Mouse (Mus musculus) stomach, postnatal 0 days (tissue): ENCODE measurements at regions not wholly inside any gene's neighbourhood (a gene's known extent, or its start where the extent isn't known, plus 50 kb on each side); places are given as distances from the start of the nearest gene placed in this dataset.

Source experiments
- ATAC-seq: fragments of 200-750 bp; cut with Nextera tagmentation; 2 replicates; pipeline ENCODE4 v1.8.0; 2017; ENCODE audit not compliant: low FRiP score, low TSS enrichment
- DNase-seq: peaks from one replicate; pipeline ENCODE4 v3.0.0-alpha.2; 2016; ENCODE audit warnings: low spot score
- H3K27ac ChIP-seq: fragments of 300-500 bp; sonication (generic); replicated peaks from 2 replicates; pipeline ENCODE4 v1.5.1; 2014; ENCODE audit warnings: mild to moderate bottlenecking, control low read depth
- H3K27me3 ChIP-seq: fragments of 300-500 bp; sonication (generic); 2 replicates; pipeline ENCODE4 v1.6.1; 2014; ENCODE audit warnings: low read length; ENCODE audit not compliant: control insufficient read depth, insufficient read depth
- H3K36me3 ChIP-seq: fragments of 300-500 bp; sonication (generic); 2 replicates; pipeline ENCODE4 v1.6.1; 2014; ENCODE audit warnings: low read length, mixed read lengths; ENCODE audit not compliant: control insufficient read depth, insufficient read depth
- H3K4me1 ChIP-seq: fragments of 300-500 bp; sonication (generic); replicated peaks from 2 replicates; pipeline ENCODE4 v1.6.1; 2014; ENCODE audit warnings: antibody characterized with exemption; ENCODE audit not compliant: control insufficient read depth, insufficient read depth
- H3K4me2 ChIP-seq: fragments of 300-500 bp; sonication (generic); replicated peaks from 2 replicates; pipeline ENCODE4 v1.6.1; 2014; ENCODE audit warnings: low read depth, mild to moderate bottlenecking, control low read depth, moderate library complexity
- H3K4me3 ChIP-seq: fragments of 300-500 bp; sonication (generic); 2 replicates; pipeline ENCODE4 v1.5.1; 2014; ENCODE audit warnings: low read depth, low read length, control low read depth
- H3K9ac ChIP-seq: fragments of 300-500 bp; sonication (generic); 2 replicates; pipeline ENCODE4 v1.6.1; 2014; ENCODE audit warnings: mild to moderate bottlenecking, low read length, control low read depth, mixed read lengths
- H3K9me3 ChIP-seq: fragments of 300-500 bp; sonication (generic); 2 replicates; pipeline ENCODE4 v1.6.1; 2016; ENCODE audit warnings: low read length; ENCODE audit not compliant: control insufficient read depth
- CTCF ChIP-seq: IDR thresholded peaks from 2 replicates; pipeline ENCODE4 v1.5.1; 2016; ENCODE audit warnings: antibody characterized with exemption, low read depth, mild to moderate bottlenecking, moderate library complexity
- EP300 ChIP-seq: optimal IDR thresholded peaks from 2 replicates; pipeline ENCODE3; 2016; ENCODE audit warnings: antibody characterized with exemption
- WGBS: fragments of 180-500 bp; shearing (Covaris S2); extraction: QIAGEN DNeasy Blood & Tissue Kit; methylation state at CpG from one replicate; pipeline ENCODE4 v1.1.7; 2014; 5-methylcytosine and 5-hydroxymethylcytosine counted together

- Histone ChIP-seq H3K27me3 (no peaks in the 10 kb centered on the region), H3K9ac (no peak overlapping the region), H3K4me2 (no peak overlapping the region), H3K4me1 (no peaks in the 10 kb centered on the region), H3K36me3 (no peaks in the 10 kb centered on the region), H3K9me3 (no peaks in the 10 kb centered on the region), H3K27ac (no peak overlapping the region), H3K4me3 (no peak overlapping the region)
- ATAC-seq (no peak), DNase-seq (no peak)
- TF ChIP-seq EP300 (no peak), CTCF (no peak)
- WGBS: 65% methylated on average over 1 of the region's 1 CpGs
These were observed 59.0 kb upstream of the Fam78b start for GRCm38 (mm10) chr1:166942201-166942600.

- H3K27me3 ChIP-seq: no peaks in the 10 kb centered on the region
- TF ChIP-seq EP300 (no peak), CTCF (no peak)
- no peak overlapping the region for H3K4me2 ChIP-seq
- H3K36me3 ChIP-seq: no peaks in the 10 kb centered on the region
- H3K9ac ChIP-seq: no peak overlapping the region
- no peak overlapping the region for H3K27ac ChIP-seq
- H3K9me3 ChIP-seq: no peaks in the 10 kb centered on the region
- H3K4me1 ChIP-seq: no peaks in the 10 kb centered on the region
- DNase-seq (no peak), ATAC-seq (no peak)
- WGBS: 66% methylated on average over 7 of the region's 7 CpGs
- no peak overlapping the region for H3K4me3 ChIP-seq
These were observed 56.7 kb upstream of the Fam78b start for GRCm38 (mm10) chr1:166944540-166944939.

GRCm38 (mm10) chr1:166947844-166948702, 53.1 kb upstream of the Fam78b start:
- H3K9me3 ChIP-seq: no peaks in the 10 kb centered on the region
- DNase-seq (no peak), ATAC-seq (no peak)
- no peak overlapping the region for H3K9ac ChIP-seq
- no peak overlapping the region for H3K4me2 ChIP-seq
- no peak overlapping the region for H3K27ac ChIP-seq
- WGBS: 40% methylated on average over 15 of the region's 15 CpGs
- TF ChIP-seq CTCF: no peak
- no peak for TF ChIP-seq EP300
- no peaks in the 10 kb centered on the region for H3K27me3 ChIP-seq
- H3K4me1 ChIP-seq: no peaks in the 10 kb centered on the region
- H3K4me3 ChIP-seq: no peak overlapping the region
- no peaks in the 10 kb centered on the region for H3K36me3 ChIP-seq
